Mouse (Mus musculus) CD8-positive naive resting alpha-beta T cell, adult 2 months (primary cell): ENCODE measurements around the gene Dixdc1.
"Not testable (repeated sequence)": the region's sequence is repeated elsewhere in the genome, so short reads cannot be mapped to it uniquely, and the experiment has no call there.

Experiments used
- DNase-seq, 2 experiments: peaks; one replicate each; pipeline ENCODE4 v3.0.0; 2022; ENCODE audit warnings: low read depth in 2 of 2, low spot score in 2 of 2

Dixdc1 gene

GRCm38 (mm10) chr9:50658941-50659388, 80.4 kb downstream of the Dixdc1 start:
- peak; percentile 0 to 1 for DNase-seq

GRCm38 (mm10) chr9:50658391-50658790, 80.9 kb downstream of the Dixdc1 start:
- no peak for DNase-seq

GRCm38 (mm10) chr9:50650503-50650902, 88.8 kb downstream of the Dixdc1 start:
- DNase-seq: no peak

GRCm38 (mm10) chr9:50646826-50647370, 92.4 kb downstream of the Dixdc1 start:
- no peak for DNase-seq

- DNase-seq: no peak
Observed at GRCm38 (mm10) chr9:50634270-50634669, 105.0 kb downstream of the Dixdc1 start.

GRCm38 (mm10) chr9:50633059-50633458, 106.3 kb downstream of the Dixdc1 start:
- no peak for DNase-seq

GRCm38 (mm10) chr9:50632016-50632688, 107.2 kb downstream of the Dixdc1 start:
- DNase-seq: no peak

GRCm38 (mm10) chr9:50630903-50631302, 108.4 kb downstream of the Dixdc1 start:
- not testable (repeated sequence) for DNase-seq

GRCm38 (mm10) chr9:50617794-50618330, 121.5 kb downstream of the Dixdc1 start:
- no peak for DNase-seq

GRCm38 (mm10) chr9:50616766-50617603, 122.3 kb downstream of the Dixdc1 start, which contains the start of the genes Pih1d2 and Nkapd1:
Gene Pih1d2, plus strand, starts transcription at chr9:50617321.
Gene Nkapd1, minus strand, starts transcription at chr9:50617464.
- DNase-seq: peak; percentile 88 to 91

- no peak for DNase-seq
Observed at GRCm38 (mm10) chr9:50616161-50616560, 123.2 kb downstream of the Dixdc1 start.
